Mouse (Mus musculus) liver, adult 2 months (tissue): ENCODE measurements around the gene Dusp2.

Experiments used
- CTCF ChIP-seq: fragments of 200-500 bp; IDR thresholded peaks from 2 replicates; pipeline ENCODE4 v1.5.1; 2011; ENCODE audit warnings: low read depth, low read length, control low read depth
- POLR2A ChIP-seq: fragments of 200-500 bp; IDR thresholded peaks from 2 replicates; pipeline ENCODE4 v1.6.1; 2011; ENCODE audit warnings: low read length, control low read depth; ENCODE audit not compliant: insufficient read depth; ENCODE audit errors: extremely low read depth

DNA sequence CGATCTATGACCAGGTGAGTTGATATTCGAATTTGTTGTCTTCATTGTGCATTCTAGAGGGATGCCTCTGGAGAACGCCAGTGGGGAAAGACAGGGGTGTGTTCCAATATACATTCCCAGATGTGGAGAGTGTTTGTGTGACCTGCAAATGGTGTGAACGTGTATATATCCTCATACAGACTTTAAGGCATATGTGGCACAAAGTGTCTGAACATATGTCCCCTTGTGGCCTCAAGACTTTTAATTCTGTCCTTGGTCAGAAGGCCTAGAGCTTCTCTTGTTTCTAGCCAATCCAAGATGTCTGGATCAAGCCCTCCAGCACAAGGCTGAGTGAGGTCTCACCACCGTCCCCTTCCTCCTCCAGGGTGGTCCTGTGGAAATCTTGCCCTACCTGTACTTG lies 926 bp downstream of the Dusp2 start:
- TF ChIP-seq CTCF (no peak), POLR2A (no peak)
